Mouse (Mus musculus): Measurements from ENCODE around the gene Mtnr1b.

DNA sequence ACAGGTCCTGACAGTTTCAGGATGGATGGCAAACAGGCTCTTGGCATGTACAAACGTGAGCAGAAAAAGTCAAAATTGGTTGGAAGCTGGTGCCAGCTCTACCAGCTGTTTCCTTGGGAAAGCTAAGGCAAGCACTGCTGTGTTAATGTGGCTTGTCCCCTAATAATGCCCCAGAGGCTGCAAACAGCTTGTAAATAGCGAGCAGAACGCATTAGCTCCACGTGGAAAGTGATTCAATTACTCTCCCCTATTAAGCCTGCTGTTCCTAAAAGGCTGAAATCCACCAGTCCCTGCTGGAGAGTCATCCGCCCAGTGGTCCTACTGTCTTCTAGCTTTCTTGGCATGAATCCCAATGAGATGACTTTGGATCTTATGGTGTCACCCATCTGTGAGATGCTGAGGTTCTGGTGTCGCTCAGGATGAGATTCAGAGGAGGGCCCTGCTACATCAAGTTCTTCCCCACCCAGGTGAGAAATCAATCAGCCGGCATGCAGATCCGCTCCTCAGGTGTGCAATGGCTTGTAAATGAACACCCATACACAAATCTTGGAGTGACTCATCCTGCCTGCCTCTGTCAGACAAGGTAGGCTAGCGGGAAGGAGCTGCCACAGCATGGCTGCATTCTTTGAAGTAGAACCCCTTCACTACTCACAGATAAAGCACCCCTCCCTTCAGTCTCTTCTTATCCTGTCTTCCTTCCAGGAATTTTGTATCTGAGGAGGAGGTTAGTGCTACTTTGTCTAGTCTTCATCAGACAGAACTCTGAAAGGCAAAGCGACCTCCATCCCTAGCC lies 7.9 kb downstream of the Mtnr1b start:
- TF ChIP-seq POLR2A (IDR thresholded peaks at IDR 0.05; ENCODE audit: low read depth, low read length) (no peak), CTCF (IDR thresholded peaks at IDR 0.05; ENCODE audit: borderline replicate concordance, insufficient read depth, low read length) (no peak)
